Mouse (Mus musculus): ENCODE data around the gene Vamp5. TPM values are rescaled to one million over a fixed set of nuclear protein-coding genes. Genes with fewer than 3 reads are reported as not detected.

Gene Vamp5
- polyA plus RNA-seq, 1 experiment from 2014 or later = 14.9 TPM

- no peak for TF ChIP-seq CTCF (IDR thresholded peaks at IDR 0.05; ENCODE audit: low read depth)
- no peak for ATAC-seq
- Histone ChIP-seq H3K4me3 (ENCODE audit: low read depth, low read length) (no peak overlapping the region), H3K27me3 (replicated peaks; ENCODE audit: control insufficient read depth, insufficient read depth, low read length) (no peaks in the 10 kb centered on the region), H3K4me2 (replicated peaks; ENCODE audit: low read depth) (no peak overlapping the region), H3K36me3 (ENCODE audit: control insufficient read depth, insufficient read depth) (peaks cover 40% of the 10 kb centered on the region), H3K27ac (ENCODE audit: low read depth, low read length) (no peak overlapping the region), H3K9me3 (ENCODE audit: control insufficient read depth) (no peaks in the 10 kb centered on the region), H3K9ac (ENCODE audit: low read depth, low read length) (no peak overlapping the region), H3K4me1 (replicated peaks; ENCODE audit: control insufficient read depth, insufficient read depth, low read length) (peaks cover 5% of the 10 kb centered on the region; the same call in 1 of the 2 replicates)
- 96% methylated on average over 3 of the region's 3 CpGs for WGBS
Measured at GRCm38 (mm10) chr6:72387816-72388215, 7.5 kb upstream of the Vamp5 start.

- no peak for ATAC-seq
- Histone ChIP-seq H3K27me3 (replicated peaks; ENCODE audit: control insufficient read depth, insufficient read depth, low read length) (no peaks in the 10 kb centered on the region), H3K4me2 (replicated peaks; ENCODE audit: low read depth) (no peak overlapping the region), H3K9ac (ENCODE audit: low read depth, low read length) (no peak overlapping the region), H3K27ac (ENCODE audit: low read depth, low read length) (no peak overlapping the region), H3K9me3 (ENCODE audit: control insufficient read depth) (no peaks in the 10 kb centered on the region), H3K36me3 (ENCODE audit: control insufficient read depth, insufficient read depth) (peaks cover 40% of the 10 kb centered on the region), H3K4me1 (replicated peaks; ENCODE audit: control insufficient read depth, insufficient read depth, low read length) (peaks cover 5% of the 10 kb centered on the region; the same call in 1 of the 2 replicates), H3K4me3 (ENCODE audit: low read depth, low read length) (no peak overlapping the region)
- WGBS = 97% methylated on average over 2 of the region's 2 CpGs
- TF ChIP-seq CTCF (IDR thresholded peaks at IDR 0.05; ENCODE audit: low read depth) = no peak
Measured at GRCm38 (mm10) chr6:72386561-72386960, 6.3 kb upstream of the Vamp5 start.

- 79% methylated on average over 4 of the region's 4 CpGs for WGBS
- no peaks in the 10 kb centered on the region for H3K9me3 ChIP-seq (ENCODE audit: control insufficient read depth)
- H3K27me3 ChIP-seq (replicated peaks; ENCODE audit: control insufficient read depth, insufficient read depth, low read length) = no peaks in the 10 kb centered on the region
- no peak overlapping the region for H3K4me2 ChIP-seq (replicated peaks; ENCODE audit: low read depth)
- no peak for TF ChIP-seq CTCF (IDR thresholded peaks at IDR 0.05; ENCODE audit: low read depth)
- ATAC-seq = no peak
- no peak overlapping the region for H3K4me3 ChIP-seq (ENCODE audit: low read depth, low read length)
- H3K4me1 ChIP-seq (replicated peaks; ENCODE audit: control insufficient read depth, insufficient read depth, low read length) = peaks cover 5% of the 10 kb centered on the region; the same call in 1 of the 2 replicates
- H3K9ac ChIP-seq (ENCODE audit: low read depth, low read length) = no peak overlapping the region
- peaks cover 40% of the 10 kb centered on the region for H3K36me3 ChIP-seq (ENCODE audit: control insufficient read depth, insufficient read depth)
- H3K27ac ChIP-seq (ENCODE audit: low read depth, low read length) = no peak overlapping the region
Measured at GRCm38 (mm10) chr6:72385258-72385657, 5.0 kb upstream of the Vamp5 start.

GRCm38 (mm10) chr6:72383952-72384351 lies 3.7 kb upstream of the Vamp5 start:
- H3K9ac ChIP-seq (ENCODE audit: low read depth, low read length) = no peak overlapping the region
- peaks cover 3% of the 10 kb centered on the region; the same call in 1 of the 2 replicates for H3K4me1 ChIP-seq (replicated peaks; ENCODE audit: control insufficient read depth, insufficient read depth, low read length)
- H3K4me3 ChIP-seq (ENCODE audit: low read depth, low read length) = no peak overlapping the region
- no peak for TF ChIP-seq CTCF (IDR thresholded peaks at IDR 0.05; ENCODE audit: low read depth)
- ATAC-seq = no peak
- 91% methylated on average over 7 of the region's 7 CpGs for WGBS
- H3K27me3 ChIP-seq (replicated peaks; ENCODE audit: control insufficient read depth, insufficient read depth, low read length) = no peaks in the 10 kb centered on the region
- no peak overlapping the region for H3K4me2 ChIP-seq (replicated peaks; ENCODE audit: low read depth)
- peaks cover 40% of the 10 kb centered on the region for H3K36me3 ChIP-seq (ENCODE audit: control insufficient read depth, insufficient read depth)
- no peak overlapping the region for H3K27ac ChIP-seq (ENCODE audit: low read depth, low read length)
- no peaks in the 10 kb centered on the region for H3K9me3 ChIP-seq (ENCODE audit: control insufficient read depth)

- no peak overlapping the region for H3K4me3 ChIP-seq (ENCODE audit: low read depth, low read length)
- peaks cover 37% of the 10 kb centered on the region for H3K36me3 ChIP-seq (ENCODE audit: control insufficient read depth, insufficient read depth)
- H3K27me3 ChIP-seq (replicated peaks; ENCODE audit: control insufficient read depth, insufficient read depth, low read length) = no peaks in the 10 kb centered on the region
- WGBS = 84% methylated on average over 6 of the region's 6 CpGs
- H3K9ac ChIP-seq (ENCODE audit: low read depth, low read length) = no peak overlapping the region
- no peaks in the 10 kb centered on the region for H3K9me3 ChIP-seq (ENCODE audit: control insufficient read depth)
- H3K27ac ChIP-seq (ENCODE audit: low read depth, low read length) = no peak overlapping the region
- H3K4me1 ChIP-seq (replicated peaks; ENCODE audit: control insufficient read depth, insufficient read depth, low read length) = no peaks in the 10 kb centered on the region
- TF ChIP-seq CTCF (IDR thresholded peaks at IDR 0.05; ENCODE audit: low read depth) = no peak
- H3K4me2 ChIP-seq (replicated peaks; ENCODE audit: low read depth) = no peak overlapping the region
- ATAC-seq = no peak
Measured at GRCm38 (mm10) chr6:72383142-72383820, 3.0 kb upstream of the Vamp5 start.

GRCm38 (mm10) chr6:72382494-72382893 lies 2.2 kb upstream of the Vamp5 start:
- 68% methylated on average over 6 of the region's 6 CpGs for whole genome bisulfite sequencing
- Histone ChIP-seq H3K9me3 (ENCODE audit: control insufficient read depth) (no peaks in the 10 kb centered on the region), H3K4me1 (replicated peaks; ENCODE audit: control insufficient read depth, insufficient read depth, low read length) (no peaks in the 10 kb centered on the region), H3K4me3 (ENCODE audit: low read depth, low read length) (no peak overlapping the region), H3K9ac (ENCODE audit: low read depth, low read length) (no peak overlapping the region), H3K36me3 (ENCODE audit: control insufficient read depth, insufficient read depth) (peaks cover 30% of the 10 kb centered on the region), H3K27me3 (replicated peaks; ENCODE audit: control insufficient read depth, insufficient read depth, low read length) (no peaks in the 10 kb centered on the region), H3K4me2 (replicated peaks; ENCODE audit: low read depth) (no peak overlapping the region), H3K27ac (ENCODE audit: low read depth, low read length) (no peak overlapping the region)
- TF ChIP-seq CTCF (IDR thresholded peaks at IDR 0.05; ENCODE audit: low read depth) = no peak
- no peak for ATAC-seq

Measured in intestine, postnatal 0 days (tissue).